Mouse (Mus musculus): ENCODE data around the gene Slc6a11. TPM values are rescaled to one million over a fixed set of nuclear protein-coding genes. Genes with fewer than 3 reads are reported as not detected.
A peak's percentile ranks its signal among the peaks of the same experiment; 100 is the strongest.

Gene Slc6a11
- polyA plus RNA-seq, 1 experiment from 2014 or later: 0.08 TPM

- H3K4me3 ChIP-seq (ENCODE audit: low read depth, low read length): no peak overlapping the region
- H3K4me1 ChIP-seq (ENCODE audit: control insufficient read depth, insufficient read depth, low read length): no peaks in the 10 kb centered on the region
- no peak overlapping the region for H3K4me2 ChIP-seq (ENCODE audit: low read depth, severe bottlenecking)
- no peak for ATAC-seq (ENCODE audit: insufficient number of reproducible peaks, low FRiP score, low TSS enrichment, low read depth)
- H3K9ac ChIP-seq (ENCODE audit: low read length): no peak overlapping the region
- H3K36me3 ChIP-seq (ENCODE audit: control insufficient read depth, insufficient read depth, low read length): no peaks in the 10 kb centered on the region
- H3K27ac ChIP-seq (replicated peaks; ENCODE audit: low read depth, low read length): no peak overlapping the region
- 71% methylated on average over 5 of the region's 5 CpGs for WGBS
- peaks cover 12% of the 10 kb centered on the region for H3K27me3 ChIP-seq (ENCODE audit: control insufficient read depth, insufficient read depth, low read length)
- peak; percentile 27 for DNase-seq (ENCODE audit: low spot score)
- no peaks in the 10 kb centered on the region for H3K9me3 ChIP-seq (ENCODE audit: control insufficient read depth, low read length)
These were observed 5.5 kb upstream of the Slc6a11 start for GRCm38 (mm10) chr6:114125530-114125929.

- H3K4me2 ChIP-seq (ENCODE audit: low read depth, severe bottlenecking): no peak overlapping the region
- ATAC-seq (ENCODE audit: insufficient number of reproducible peaks, low FRiP score, low TSS enrichment, low read depth) (no peak), DNase-seq (ENCODE audit: low spot score) (no peak)
- H3K9ac ChIP-seq (ENCODE audit: low read length): no peak overlapping the region
- no peaks in the 10 kb centered on the region for H3K9me3 ChIP-seq (ENCODE audit: control insufficient read depth, low read length)
- WGBS: 78% methylated on average over 3 of the region's 3 CpGs
- no peak overlapping the region for H3K4me3 ChIP-seq (ENCODE audit: low read depth, low read length)
- peaks cover 3% of the 10 kb centered on the region; the same call in 1 of the 2 replicates for H3K4me1 ChIP-seq (ENCODE audit: control insufficient read depth, insufficient read depth, low read length)
- no peak overlapping the region for H3K27ac ChIP-seq (replicated peaks; ENCODE audit: low read depth, low read length)
- no peaks in the 10 kb centered on the region for H3K36me3 ChIP-seq (ENCODE audit: control insufficient read depth, insufficient read depth, low read length)
- peaks cover 37% of the 10 kb centered on the region for H3K27me3 ChIP-seq (ENCODE audit: control insufficient read depth, insufficient read depth, low read length)
These were observed 1.4 kb downstream of the Slc6a11 start for GRCm38 (mm10) chr6:114132472-114132871.

DNA sequence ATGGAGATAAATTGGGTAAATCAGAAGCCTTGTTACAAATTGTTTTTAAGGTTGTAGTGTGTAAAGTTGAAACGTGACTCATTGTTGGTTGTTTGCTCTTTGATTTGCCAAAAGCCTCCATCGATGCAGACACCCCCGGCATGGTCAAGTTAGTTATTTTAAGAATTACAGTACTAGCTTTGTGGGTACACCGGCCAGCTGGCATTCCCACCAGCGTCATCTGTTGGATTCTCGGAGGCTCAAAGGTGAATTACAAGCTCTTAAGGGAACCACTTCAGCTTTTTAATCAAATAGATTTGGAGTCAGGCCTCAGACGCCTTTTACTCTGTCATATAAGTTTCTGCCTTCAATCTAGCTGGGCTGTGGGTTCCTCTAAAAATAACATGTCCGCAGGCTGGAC lies 1.9 kb downstream of the Slc6a11 start:
- H3K27me3 ChIP-seq (ENCODE audit: control insufficient read depth, insufficient read depth, low read length): peaks cover 37% of the 10 kb centered on the region
- no peaks in the 10 kb centered on the region for H3K9me3 ChIP-seq (ENCODE audit: control insufficient read depth, low read length)
- H3K36me3 ChIP-seq (ENCODE audit: control insufficient read depth, insufficient read depth, low read length): no peaks in the 10 kb centered on the region
- no peak overlapping the region for H3K4me2 ChIP-seq (ENCODE audit: low read depth, severe bottlenecking)
- peaks cover 3% of the 10 kb centered on the region; the same call in 1 of the 2 replicates for H3K4me1 ChIP-seq (ENCODE audit: control insufficient read depth, insufficient read depth, low read length)
- no peak overlapping the region for H3K27ac ChIP-seq (replicated peaks; ENCODE audit: low read depth, low read length)
- H3K4me3 ChIP-seq (ENCODE audit: low read depth, low read length): no peak overlapping the region
- DNase-seq (ENCODE audit: low spot score) (no peak), ATAC-seq (ENCODE audit: insufficient number of reproducible peaks, low FRiP score, low TSS enrichment, low read depth) (no peak)
- WGBS: 86% methylated on average over 8 of the region's 8 CpGs
- H3K9ac ChIP-seq (ENCODE audit: low read length): no peak overlapping the region

DNA sequence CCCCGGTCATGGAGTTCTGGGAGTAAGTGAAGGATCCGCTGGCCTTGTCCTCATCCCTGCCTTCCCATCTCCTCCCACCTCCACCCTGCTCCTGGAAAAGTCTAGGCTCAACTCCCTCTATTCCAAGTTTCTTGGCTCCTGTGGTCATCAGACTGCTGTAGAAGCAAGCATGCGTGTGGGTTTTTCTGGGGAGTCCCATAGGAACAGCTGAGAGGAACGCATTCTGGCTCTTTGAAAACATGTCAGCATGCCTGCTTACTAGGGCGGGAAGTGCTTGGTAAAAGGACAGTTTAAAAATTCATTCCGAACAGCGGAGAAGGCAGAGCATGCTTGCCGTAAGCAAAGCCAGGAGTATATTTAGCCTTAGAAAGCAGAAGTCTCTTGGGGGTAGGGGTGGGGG lies 7.9 kb downstream of the Slc6a11 start:
- no peak for ATAC-seq (ENCODE audit: insufficient number of reproducible peaks, low FRiP score, low TSS enrichment, low read depth)
- no peaks in the 10 kb centered on the region for H3K36me3 ChIP-seq (ENCODE audit: control insufficient read depth, insufficient read depth, low read length)
- H3K4me3 ChIP-seq (ENCODE audit: low read depth, low read length): no peak overlapping the region

DNA sequence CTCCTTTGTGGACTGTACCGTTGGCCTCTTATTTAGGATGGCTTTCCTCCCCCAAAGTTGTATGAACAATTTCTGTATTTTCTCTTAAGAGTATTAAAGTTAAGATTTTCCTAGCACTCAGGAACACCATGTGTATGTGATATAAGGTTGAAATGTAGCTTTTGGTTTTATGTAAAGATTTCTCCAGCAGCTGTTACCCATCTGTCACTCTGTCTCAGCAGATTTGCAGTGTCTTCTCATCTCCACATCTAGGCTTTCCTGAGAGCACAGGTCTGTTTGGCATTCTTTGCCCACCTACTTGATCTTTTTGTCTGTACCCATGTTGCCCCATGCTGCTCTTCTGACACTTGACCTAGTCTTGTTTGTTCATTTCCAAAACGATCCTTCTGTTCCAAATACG lies 10.4 kb downstream of the Slc6a11 start:
- H3K4me3 ChIP-seq (ENCODE audit: low read depth, low read length): no peak overlapping the region
- H3K27me3 ChIP-seq (ENCODE audit: control insufficient read depth, insufficient read depth, low read length): no peaks in the 10 kb centered on the region
- H3K9ac ChIP-seq (ENCODE audit: low read length): no peak overlapping the region
- no peak overlapping the region for H3K4me2 ChIP-seq (ENCODE audit: low read depth, severe bottlenecking)
- WGBS: 70% methylated on average over 3 of the region's 3 CpGs
- no peaks in the 10 kb centered on the region for H3K9me3 ChIP-seq (ENCODE audit: control insufficient read depth, low read length)
- ATAC-seq (ENCODE audit: insufficient number of reproducible peaks, low FRiP score, low TSS enrichment, low read depth) (no peak), DNase-seq (ENCODE audit: low spot score) (no peak)
- H3K36me3 ChIP-seq (ENCODE audit: control insufficient read depth, insufficient read depth, low read length): no peaks in the 10 kb centered on the region
- no peaks in the 10 kb centered on the region for H3K4me1 ChIP-seq (ENCODE audit: control insufficient read depth, insufficient read depth, low read length)
- H3K27ac ChIP-seq (replicated peaks; ENCODE audit: low read depth, low read length): no peak overlapping the region

More for the DNA sequence above, 7.9 kb downstream of the Slc6a11 start:
- Histone ChIP-seq H3K9me3 (ENCODE audit: control insufficient read depth, low read length) (no peaks in the 10 kb centered on the region), H3K4me1 (ENCODE audit: control insufficient read depth, insufficient read depth, low read length) (no peaks in the 10 kb centered on the region), H3K27ac (replicated peaks; ENCODE audit: low read depth, low read length) (no peak overlapping the region), H3K4me2 (ENCODE audit: low read depth, severe bottlenecking) (no peak overlapping the region), H3K9ac (ENCODE audit: low read length) (no peak overlapping the region), H3K27me3 (ENCODE audit: control insufficient read depth, insufficient read depth, low read length) (no peaks in the 10 kb centered on the region)
- DNase-seq (ENCODE audit: low spot score): no peak
- 90% methylated on average over 8 of the region's 8 CpGs for WGBS

GRCm38 (mm10) chr6:114142480-114142879 lies 11.4 kb downstream of the Slc6a11 start:
- no peak for ATAC-seq (ENCODE audit: insufficient number of reproducible peaks, low FRiP score, low TSS enrichment, low read depth)
- H3K9me3 ChIP-seq (ENCODE audit: control insufficient read depth, low read length): no peaks in the 10 kb centered on the region
- no peaks in the 10 kb centered on the region for H3K4me1 ChIP-seq (ENCODE audit: control insufficient read depth, insufficient read depth, low read length)
- H3K4me2 ChIP-seq (ENCODE audit: low read depth, severe bottlenecking): no peak overlapping the region
- H3K4me3 ChIP-seq (ENCODE audit: low read depth, low read length): no peak overlapping the region
- H3K27me3 ChIP-seq (ENCODE audit: control insufficient read depth, insufficient read depth, low read length): no peaks in the 10 kb centered on the region
- H3K36me3 ChIP-seq (ENCODE audit: control insufficient read depth, insufficient read depth, low read length): no peaks in the 10 kb centered on the region
- no peak overlapping the region for H3K27ac ChIP-seq (replicated peaks; ENCODE audit: low read depth, low read length)
- no peak overlapping the region for H3K9ac ChIP-seq (ENCODE audit: low read length)
- WGBS: 88% methylated on average over 11 of the region's 11 CpGs
- DNase-seq (ENCODE audit: low spot score): no peak

GRCm38 (mm10) chr6:114143544-114143943 lies 12.5 kb downstream of the Slc6a11 start:
- DNase-seq (ENCODE audit: low spot score) (no peak), ATAC-seq (ENCODE audit: insufficient number of reproducible peaks, low FRiP score, low TSS enrichment, low read depth) (no peak)
- H3K4me2 ChIP-seq (ENCODE audit: low read depth, severe bottlenecking): no peak overlapping the region
- no peaks in the 10 kb centered on the region for H3K9me3 ChIP-seq (ENCODE audit: control insufficient read depth, low read length)
- WGBS: 68% methylated on average over 2 of the region's 2 CpGs
- H3K4me3 ChIP-seq (ENCODE audit: low read depth, low read length): no peak overlapping the region
- no peak overlapping the region for H3K9ac ChIP-seq (ENCODE audit: low read length)
- H3K4me1 ChIP-seq (ENCODE audit: control insufficient read depth, insufficient read depth, low read length): no peaks in the 10 kb centered on the region
- no peaks in the 10 kb centered on the region for H3K36me3 ChIP-seq (ENCODE audit: control insufficient read depth, insufficient read depth, low read length)
- no peak overlapping the region for H3K27ac ChIP-seq (replicated peaks; ENCODE audit: low read depth, low read length)
- no peaks in the 10 kb centered on the region for H3K27me3 ChIP-seq (ENCODE audit: control insufficient read depth, insufficient read depth, low read length)

- Histone ChIP-seq H3K36me3 (ENCODE audit: control insufficient read depth, insufficient read depth, low read length) (no peaks in the 10 kb centered on the region), H3K4me1 (ENCODE audit: control insufficient read depth, insufficient read depth, low read length) (no peaks in the 10 kb centered on the region), H3K27ac (replicated peaks; ENCODE audit: low read depth, low read length) (no peak overlapping the region), H3K4me3 (ENCODE audit: low read depth, low read length) (no peak overlapping the region), H3K4me2 (ENCODE audit: low read depth, severe bottlenecking) (no peak overlapping the region), H3K9ac (ENCODE audit: low read length) (no peak overlapping the region), H3K9me3 (ENCODE audit: control insufficient read depth, low read length) (no peaks in the 10 kb centered on the region), H3K27me3 (ENCODE audit: control insufficient read depth, insufficient read depth, low read length) (no peaks in the 10 kb centered on the region)
- DNase-seq (ENCODE audit: low spot score): no peak
- WGBS: 85% methylated on average over 6 of the region's 6 CpGs
- no peak for ATAC-seq (ENCODE audit: insufficient number of reproducible peaks, low FRiP score, low TSS enrichment, low read depth)
These were observed 13.5 kb downstream of the Slc6a11 start for GRCm38 (mm10) chr6:114144447-114145105.

Measured in limb, embryonic 11.5 days (tissue).